Mouse (Mus musculus): ENCODE data around the gene Pyroxd1. TPM values are rescaled to one million over a fixed set of nuclear protein-coding genes. Genes with fewer than 3 reads are reported as not detected.

The Pyroxd1 gene
- polyA plus RNA-seq, 1 experiment from 2014 or later: 25.0 TPM

DNA sequence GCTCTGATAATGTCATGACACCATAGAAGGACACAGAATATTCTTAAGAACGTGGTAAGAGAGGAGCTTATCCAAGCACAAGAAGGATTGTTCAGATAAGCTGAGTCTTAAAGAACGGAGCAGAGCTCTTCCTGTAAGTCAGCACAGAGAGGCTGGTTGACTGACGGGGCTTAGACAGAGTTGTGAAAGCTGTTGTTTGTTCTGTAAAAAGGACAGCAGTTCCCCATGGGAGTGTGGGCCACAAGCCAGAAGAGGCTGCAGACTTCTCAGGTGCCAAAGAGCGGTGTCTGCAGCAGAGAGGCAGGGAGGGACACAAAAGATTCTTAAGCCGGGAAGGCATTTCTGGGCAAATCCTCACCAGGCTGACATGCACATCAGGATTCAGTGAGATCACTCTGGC, 49.2 kb downstream of the Pyroxd1 start:
- no peak overlapping the region for H3K4me2 ChIP-seq (ENCODE audit: low read depth, low read length)
- no peaks in the 10 kb centered on the region for H3K36me3 ChIP-seq (replicated peaks; ENCODE audit: control insufficient read depth, insufficient read depth, low read depth, low read length)
- DNase-seq (ENCODE audit: low spot score) (no peak), ATAC-seq (replicated peaks; ENCODE audit: insufficient number of reproducible peaks, low FRiP score, low TSS enrichment, low read depth) (no peak)
- H3K27ac ChIP-seq (replicated peaks; ENCODE audit: low read depth, low read length): no peak overlapping the region
- H3K9me3 ChIP-seq (replicated peaks; ENCODE audit: control insufficient read depth, low read length): no peaks in the 10 kb centered on the region
- no peaks in the 10 kb centered on the region for H3K27me3 ChIP-seq (ENCODE audit: control insufficient read depth, insufficient read depth, low read length)
- 92% methylated on average over 5 of the region's 5 CpGs for WGBS
- H3K4me1 ChIP-seq (ENCODE audit: control insufficient read depth, insufficient read depth, low read length): no peaks in the 10 kb centered on the region
- no peak overlapping the region for H3K4me3 ChIP-seq (ENCODE audit: low read depth, low read length)
- no peak overlapping the region for H3K9ac ChIP-seq (replicated peaks; ENCODE audit: low read length)

DNA sequence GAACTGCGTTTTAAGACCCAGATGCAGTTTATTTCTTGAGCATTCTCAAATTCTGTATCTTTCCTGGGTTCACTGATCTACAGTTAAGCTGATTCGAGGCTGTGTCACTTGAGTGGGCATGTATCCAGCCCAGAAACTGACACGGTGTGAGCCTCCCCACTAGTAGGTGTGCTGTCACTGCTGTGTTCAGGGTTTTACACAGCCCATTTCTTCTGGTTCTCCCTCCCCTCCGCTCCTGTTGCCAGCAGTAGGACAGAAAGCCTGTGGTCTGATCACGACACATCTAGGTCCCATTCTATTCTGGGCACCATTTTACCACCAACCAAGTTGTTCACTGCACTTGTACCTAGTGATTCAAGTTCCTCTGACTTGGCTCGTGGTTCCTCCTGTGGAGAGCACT, 50.3 kb downstream of the Pyroxd1 start:
- Histone ChIP-seq H3K4me3 (ENCODE audit: low read depth, low read length) (no peak overlapping the region), H3K36me3 (replicated peaks; ENCODE audit: control insufficient read depth, insufficient read depth, low read depth, low read length) (no peaks in the 10 kb centered on the region), H3K4me2 (ENCODE audit: low read depth, low read length) (no peak overlapping the region), H3K9me3 (replicated peaks; ENCODE audit: control insufficient read depth, low read length) (no peaks in the 10 kb centered on the region), H3K4me1 (ENCODE audit: control insufficient read depth, insufficient read depth, low read length) (no peaks in the 10 kb centered on the region), H3K27me3 (ENCODE audit: control insufficient read depth, insufficient read depth, low read length) (no peaks in the 10 kb centered on the region), H3K9ac (replicated peaks; ENCODE audit: low read length) (no peak overlapping the region), H3K27ac (replicated peaks; ENCODE audit: low read depth, low read length) (no peak overlapping the region)
- DNase-seq (ENCODE audit: low spot score) (no peak), ATAC-seq (replicated peaks; ENCODE audit: insufficient number of reproducible peaks, low FRiP score, low TSS enrichment, low read depth) (no peak)
- 91% methylated on average over 6 of the region's 6 CpGs for WGBS

DNA sequence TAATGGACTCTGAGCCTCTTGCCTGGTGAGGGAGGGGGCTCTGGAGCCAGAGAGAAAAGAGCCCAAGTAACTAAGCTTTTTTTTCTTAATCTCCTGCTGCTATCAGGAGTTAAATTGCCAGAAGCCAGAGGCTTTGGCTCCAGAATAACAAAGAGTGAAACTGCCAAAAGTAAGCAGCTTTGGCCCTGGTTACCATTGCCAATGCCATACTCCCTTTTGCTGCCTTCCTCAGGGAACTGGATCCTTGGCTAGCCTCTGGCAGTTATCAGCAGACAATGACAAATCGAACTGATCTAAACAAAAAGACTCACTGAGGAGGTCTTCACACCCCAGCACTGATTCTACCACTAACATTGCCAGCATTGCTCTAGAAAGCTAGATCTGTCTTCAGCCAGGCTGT, 65.7 kb downstream of the Pyroxd1 start:
- WGBS: 17% methylated on average over 1 of the region's 1 CpGs
- no peak overlapping the region for H3K9ac ChIP-seq (replicated peaks; ENCODE audit: low read length)
- ATAC-seq (replicated peaks; ENCODE audit: insufficient number of reproducible peaks, low FRiP score, low TSS enrichment, low read depth) (no peak), DNase-seq (ENCODE audit: low spot score) (no peak)
- H3K4me3 ChIP-seq (ENCODE audit: low read depth, low read length): no peak overlapping the region
- no peak overlapping the region for H3K4me2 ChIP-seq (ENCODE audit: low read depth, low read length)
- no peaks in the 10 kb centered on the region for H3K36me3 ChIP-seq (replicated peaks; ENCODE audit: control insufficient read depth, insufficient read depth, low read depth, low read length)
- H3K27ac ChIP-seq (replicated peaks; ENCODE audit: low read depth, low read length): no peak overlapping the region
- H3K9me3 ChIP-seq (replicated peaks; ENCODE audit: control insufficient read depth, low read length): no peaks in the 10 kb centered on the region
- peaks cover 4% of the 10 kb centered on the region; the same call in 1 of the 2 replicates for H3K27me3 ChIP-seq (ENCODE audit: control insufficient read depth, insufficient read depth, low read length)
- H3K4me1 ChIP-seq (ENCODE audit: control insufficient read depth, insufficient read depth, low read length): no peaks in the 10 kb centered on the region

Other genes with a start within 250 kb of the Pyroxd1 start
- not detected in 2 replicates for gene Slco1a6, start 137.1 kb upstream of the Pyroxd1 start, polyA plus RNA-seq (2014; fragmentation: Nextera tagmentation; extraction: Ambion mirVana)
- 0.35 and 0.52 TPM in 2 replicates for gene Iapp, start 47.2 kb upstream of the Pyroxd1 start, polyA plus RNA-seq (2014; fragmentation: Nextera tagmentation; extraction: Ambion mirVana)
- gene Slco1a5, start 22.7 kb upstream of the Pyroxd1 start, polyA plus RNA-seq (2014; fragmentation: Nextera tagmentation; extraction: Ambion mirVana): 0.21 and 0.43 TPM in 2 replicates
- 37.3 TPM in 2 replicates for gene Recql, start 41.4 kb downstream of the Pyroxd1 start, polyA plus RNA-seq (2014; fragmentation: Nextera tagmentation; extraction: Ambion mirVana)
- 136 and 144 TPM in 2 replicates for gene Golt1b, start 41.6 kb downstream of the Pyroxd1 start, polyA plus RNA-seq (2014; fragmentation: Nextera tagmentation; extraction: Ambion mirVana)
- gene Spx, start 67.8 kb downstream of the Pyroxd1 start, polyA plus RNA-seq (2014; fragmentation: Nextera tagmentation; extraction: Ambion mirVana): 0.59 and 0.78 TPM in 2 replicates
- not detected in 2 replicates for gene Gys2, start 127.5 kb downstream of the Pyroxd1 start, polyA plus RNA-seq (2014; fragmentation: Nextera tagmentation; extraction: Ambion mirVana)
- 486 and 515 TPM in 2 replicates for gene Ldhb, start 162.3 kb downstream of the Pyroxd1 start, polyA plus RNA-seq (2014; fragmentation: Nextera tagmentation; extraction: Ambion mirVana)
- gene Kcnj8, start 226.0 kb downstream of the Pyroxd1 start, polyA plus RNA-seq (2014; fragmentation: Nextera tagmentation; extraction: Ambion mirVana): 2.8 and 3.2 TPM in 2 replicates